Mouse (Mus musculus) heart, postnatal 0 days (tissue): ENCODE results near the gene Ntan1.

Source experiments
- CTCF ChIP-seq: IDR thresholded peaks from 2 replicates; pipeline ENCODE4 v1.5.1; 2016; ENCODE audit warnings: antibody characterized with exemption, control low read depth, low read depth
- EP300 ChIP-seq: IDR thresholded peaks from 2 replicates; pipeline ENCODE4 v1.6.1; 2016; ENCODE audit warnings: antibody characterized with exemption, low read depth

- no peak for TF ChIP-seq CTCF
- no peak for TF ChIP-seq EP300
Measured at GRCm38 (mm10) chr16:13831606-13832005, 13.0 kb downstream of the Ntan1 start.
